Mouse (Mus musculus) midbrain, embryonic 13.5 days (tissue): ENCODE results near the gene Chmp2a. TPM values are rescaled to one million over a fixed set of nuclear protein-coding genes. Genes with fewer than 3 reads are reported as not detected.
"Not testable (repeated sequence)": the region's sequence is repeated elsewhere in the genome, so short reads cannot be mapped to it uniquely, and the experiment has no call there.

Source experiments
- ATAC-seq: fragments of 200-750 bp; cut with Nextera tagmentation; 2 replicates; pipeline ENCODE4 v1.8.0; 2017; ENCODE audit warnings: mild to moderate bottlenecking, moderate TSS enrichment, moderate library complexity
- H3K27ac ChIP-seq: fragments of 300-500 bp; sonication (generic); 2 replicates; pipeline ENCODE4 v1.5.1; 2015; ENCODE audit warnings: inconsistent platforms, mild to moderate bottlenecking, moderate library complexity
- H3K27me3 ChIP-seq: fragments of 300-500 bp; sonication (generic); 2 replicates; pipeline ENCODE4 v1.6.1; 2015; ENCODE audit warnings: mild to moderate bottlenecking, inconsistent platforms
- H3K36me3 ChIP-seq: fragments of 300-500 bp; sonication (generic); 2 replicates; pipeline ENCODE4 v1.6.1; 2015; ENCODE audit warnings: mild to moderate bottlenecking, inconsistent platforms
- H3K4me1 ChIP-seq: fragments of 300-500 bp; sonication (generic); replicated peaks from 2 replicates; pipeline ENCODE4 v1.6.1; 2015; ENCODE audit warnings: inconsistent platforms
- H3K4me2 ChIP-seq: fragments of 300-500 bp; sonication (generic); replicated peaks from 2 replicates; pipeline ENCODE4 v1.6.1; 2015; ENCODE audit warnings: moderate library complexity, mild to moderate bottlenecking, inconsistent platforms
- H3K4me3 ChIP-seq: fragments of 300-500 bp; sonication (generic); replicated peaks from 2 replicates; pipeline ENCODE4 v1.5.1; 2015; ENCODE audit warnings: mild to moderate bottlenecking, inconsistent platforms
- H3K9ac ChIP-seq: fragments of 300-500 bp; sonication (generic); replicated peaks from 2 replicates; pipeline ENCODE4 v1.6.1; 2015; ENCODE audit warnings: mild to moderate bottlenecking, inconsistent platforms
- H3K9me3 ChIP-seq: fragments of 300-500 bp; sonication (generic); 2 replicates; pipeline ENCODE4 v1.6.1; 2016; ENCODE audit warnings: mild to moderate bottlenecking, inconsistent platforms
- WGBS: fragments of 180-500 bp; shearing (Covaris S2); methylation state at CpG from one replicate; pipeline ENCODE4 v1.1.7; 2015; 5-methylcytosine and 5-hydroxymethylcytosine counted together
- polyA plus RNA-seq: library from polyadenylated mRNA; unstranded; fragments of >200 nt; fragmentation: Nextera tagmentation; extraction: Ambion mirVana; gene quantifications from 2 replicates; pipeline ENCODE4 v1.2.1, GENCODE M21; 2015

Chmp2a gene
- 181 and 186 TPM in 2 replicates for polyA plus RNA-seq

DNA sequence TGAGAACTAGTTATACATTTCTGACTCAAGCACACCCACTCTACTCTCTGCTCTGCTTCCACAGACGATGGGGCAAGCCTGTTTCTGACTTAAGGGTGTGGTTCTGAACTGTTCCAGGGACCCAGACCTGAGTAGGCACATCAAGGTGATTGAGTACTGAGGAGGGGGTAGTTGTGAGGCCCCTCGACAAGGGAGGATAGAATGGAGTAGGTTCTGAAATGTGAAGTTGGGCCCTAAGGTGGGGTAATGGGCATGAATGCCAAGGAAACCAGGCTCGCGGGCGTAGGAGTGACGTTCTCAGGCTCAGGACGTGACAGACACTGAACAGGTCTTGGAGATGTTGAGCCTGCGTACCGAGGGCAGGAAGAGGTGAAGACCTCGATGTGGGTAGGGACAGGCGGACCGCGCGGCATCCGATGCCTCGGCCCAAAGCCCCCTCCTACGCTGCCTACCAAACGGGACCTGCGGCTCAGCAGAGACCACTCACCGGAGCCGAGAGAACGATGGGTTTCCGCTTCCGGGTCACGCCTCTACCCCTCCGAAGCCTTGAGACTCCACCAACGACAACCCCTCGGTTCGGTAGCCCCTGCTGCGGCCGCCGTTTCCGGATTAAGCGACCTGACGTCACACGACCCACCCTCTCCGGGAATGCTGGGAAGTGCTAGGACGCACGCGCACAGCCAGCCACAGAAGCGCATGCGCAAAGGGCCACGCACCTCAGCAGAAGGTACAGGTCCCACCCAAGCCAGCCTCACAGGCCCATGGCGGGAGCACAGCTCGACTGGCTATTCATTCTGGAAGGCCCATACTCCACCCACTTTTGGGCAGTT, at the start of gene Chmp2a:
Gene Chmp2a, minus strand, starts transcription at position 660 of the 830 bp plus-strand sequence.
- H3K9ac ChIP-seq: peak within 1 kb of the TSS; percentile 83
- H3K4me1 ChIP-seq: peaks cover 49% of the 10 kb centered on the region
- under 1% methylated on average over 45 of the region's 45 CpGs for WGBS
- peak; percentile 83 for ATAC-seq
- peak within 1 kb of the TSS; percentile 61 for H3K4me3 ChIP-seq
- H3K9me3 ChIP-seq: no peaks in the 10 kb centered on the region
- H3K36me3 ChIP-seq: peaks cover 54% of the 10 kb centered on the region
- H3K27me3 ChIP-seq: no peaks in the 10 kb centered on the region
- peak within 1 kb of the TSS; percentile 94 for H3K27ac ChIP-seq
- peak within 1 kb of the TSS; percentile 91 for H3K4me2 ChIP-seq

DNA sequence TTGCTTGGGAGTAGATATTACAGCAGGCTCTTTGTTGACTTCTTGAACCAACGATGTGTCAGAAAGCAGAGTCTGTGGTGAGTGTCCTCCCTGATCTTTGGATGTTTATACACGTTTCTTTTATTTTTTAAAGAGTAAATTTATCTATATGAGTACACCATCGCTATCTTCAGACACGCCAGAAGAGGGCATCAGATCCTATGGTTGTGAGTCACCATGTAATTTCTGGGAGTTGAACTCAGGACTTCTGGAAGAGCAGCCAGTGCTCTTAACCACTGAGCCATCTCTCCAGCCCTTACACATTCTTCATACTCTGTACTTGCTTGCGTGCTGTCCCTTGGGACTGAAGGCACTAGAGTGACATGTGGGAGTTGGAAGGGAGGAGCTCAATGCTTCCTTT, 37.7 kb upstream of the Chmp2a start:
- H3K4me3 ChIP-seq: no peak overlapping the region
- no peak overlapping the region for H3K4me2 ChIP-seq
- no peak for ATAC-seq
- H3K27ac ChIP-seq: no peak overlapping the region
- 62% methylated on average over 5 of the region's 5 CpGs for WGBS
- no peaks in the 10 kb centered on the region for H3K27me3 ChIP-seq
- no peak overlapping the region for H3K9ac ChIP-seq
- no peaks in the 10 kb centered on the region for H3K4me1 ChIP-seq
- H3K36me3 ChIP-seq: no peaks in the 10 kb centered on the region
- no peaks in the 10 kb centered on the region for H3K9me3 ChIP-seq

DNA sequence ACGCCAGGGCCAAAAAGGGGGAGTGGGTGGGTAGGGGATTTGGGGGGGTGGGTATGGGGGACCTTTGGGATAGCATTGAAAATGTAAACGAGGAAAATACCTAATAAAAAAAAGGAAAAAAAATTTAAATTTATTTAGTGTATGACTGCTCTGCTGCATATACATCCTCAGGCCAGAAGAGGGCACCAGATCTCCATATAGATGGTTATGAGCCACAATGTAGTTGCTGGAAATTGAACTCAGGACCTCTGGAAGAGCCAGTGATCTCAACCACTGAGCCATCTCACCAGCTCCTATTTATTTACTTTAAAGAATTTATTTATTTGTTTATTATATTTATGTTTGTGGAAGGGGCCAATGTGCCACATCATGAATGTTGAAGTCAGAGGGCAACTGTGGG, 28.8 kb upstream of the Chmp2a start:
- H3K4me3 ChIP-seq, H3K9ac ChIP-seq, H3K4me1 ChIP-seq, H3K9me3 ChIP-seq, H3K27me3 ChIP-seq, H3K36me3 ChIP-seq, H3K4me2 ChIP-seq, H3K27ac ChIP-seq, ATAC-seq: not testable (repeated sequence)
- WGBS: 41% methylated on average over 2 of the region's 2 CpGs

DNA sequence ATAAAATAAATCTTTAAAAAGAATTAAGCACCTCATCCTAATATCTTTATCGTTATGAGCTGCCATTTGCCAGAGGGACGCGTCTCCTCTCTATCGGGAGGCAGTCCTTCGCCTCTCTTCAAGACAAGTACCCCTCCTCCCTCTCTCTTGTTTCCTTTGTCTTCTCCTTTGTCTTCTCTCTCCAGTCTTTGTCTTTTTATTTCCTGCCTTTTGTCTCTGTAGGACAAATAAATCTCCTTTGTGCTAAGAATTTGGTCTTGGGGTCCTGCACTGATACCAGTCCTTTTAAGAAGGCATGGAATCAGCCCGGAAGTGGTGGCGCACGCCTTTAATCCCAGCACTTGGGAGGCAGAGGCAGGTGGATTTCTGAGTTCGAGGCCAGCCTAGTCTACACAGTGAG, 24.9 kb upstream of the Chmp2a start:
- H3K4me3 ChIP-seq: no peak overlapping the region
- H3K36me3 ChIP-seq: no peaks in the 10 kb centered on the region
- H3K9me3 ChIP-seq: no peaks in the 10 kb centered on the region
- 85% methylated on average over 9 of the region's 9 CpGs for WGBS
- H3K4me1 ChIP-seq: no peaks in the 10 kb centered on the region
- no peak overlapping the region for H3K4me2 ChIP-seq
- ATAC-seq: no peak
- H3K27me3 ChIP-seq: no peaks in the 10 kb centered on the region
- H3K27ac ChIP-seq: no peak overlapping the region
- no peak overlapping the region for H3K9ac ChIP-seq

DNA sequence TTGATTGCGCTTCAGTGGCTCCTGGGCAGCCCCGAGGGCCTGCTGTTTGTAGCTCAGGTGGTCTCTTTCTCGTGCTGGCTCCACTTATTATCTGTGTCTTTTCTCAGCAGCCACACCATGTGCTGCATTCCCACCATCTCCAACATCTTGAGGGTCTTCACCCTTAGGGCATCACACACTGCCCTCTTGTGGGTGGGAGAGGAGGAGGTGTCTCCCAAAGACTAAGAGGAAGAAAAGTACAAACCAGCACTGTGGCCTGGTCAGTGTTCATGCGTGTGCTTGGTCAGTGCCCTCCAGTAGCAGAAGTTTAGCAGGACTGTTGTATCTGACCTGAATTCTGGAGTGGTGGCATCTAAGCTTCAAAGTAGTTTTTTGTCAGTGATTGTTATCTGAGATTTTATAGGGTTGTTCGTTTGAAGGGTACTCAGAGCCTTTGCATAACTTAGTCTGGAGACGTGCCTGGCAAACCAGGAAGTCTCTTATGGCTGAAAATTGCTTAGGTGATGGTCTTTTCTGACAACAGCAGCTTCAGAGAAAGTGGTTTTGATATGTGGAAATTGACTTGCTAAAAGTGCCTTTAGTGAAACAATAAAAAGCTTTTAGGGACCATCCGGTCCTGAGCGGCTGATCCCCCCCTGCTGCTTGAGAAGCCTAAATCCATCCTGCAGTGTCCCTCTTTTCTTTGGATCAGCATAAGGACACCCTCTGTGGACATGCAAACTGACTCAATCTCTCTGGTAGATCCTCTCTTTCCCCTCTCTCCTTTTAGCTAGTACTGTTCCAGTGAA, 22.5 kb upstream of the Chmp2a start:
- no peak overlapping the region for H3K9ac ChIP-seq
- no peaks in the 10 kb centered on the region for H3K36me3 ChIP-seq
- H3K4me1 ChIP-seq: peaks cover 7% of the 10 kb centered on the region
- no peak overlapping the region for H3K27ac ChIP-seq
- no peaks in the 10 kb centered on the region for H3K27me3 ChIP-seq
- H3K4me2 ChIP-seq: no peak overlapping the region
- no peak for ATAC-seq
- H3K4me3 ChIP-seq: no peak overlapping the region
- H3K9me3 ChIP-seq: no peaks in the 10 kb centered on the region
- WGBS: 51% methylated on average over 8 of the region's 8 CpGs

DNA sequence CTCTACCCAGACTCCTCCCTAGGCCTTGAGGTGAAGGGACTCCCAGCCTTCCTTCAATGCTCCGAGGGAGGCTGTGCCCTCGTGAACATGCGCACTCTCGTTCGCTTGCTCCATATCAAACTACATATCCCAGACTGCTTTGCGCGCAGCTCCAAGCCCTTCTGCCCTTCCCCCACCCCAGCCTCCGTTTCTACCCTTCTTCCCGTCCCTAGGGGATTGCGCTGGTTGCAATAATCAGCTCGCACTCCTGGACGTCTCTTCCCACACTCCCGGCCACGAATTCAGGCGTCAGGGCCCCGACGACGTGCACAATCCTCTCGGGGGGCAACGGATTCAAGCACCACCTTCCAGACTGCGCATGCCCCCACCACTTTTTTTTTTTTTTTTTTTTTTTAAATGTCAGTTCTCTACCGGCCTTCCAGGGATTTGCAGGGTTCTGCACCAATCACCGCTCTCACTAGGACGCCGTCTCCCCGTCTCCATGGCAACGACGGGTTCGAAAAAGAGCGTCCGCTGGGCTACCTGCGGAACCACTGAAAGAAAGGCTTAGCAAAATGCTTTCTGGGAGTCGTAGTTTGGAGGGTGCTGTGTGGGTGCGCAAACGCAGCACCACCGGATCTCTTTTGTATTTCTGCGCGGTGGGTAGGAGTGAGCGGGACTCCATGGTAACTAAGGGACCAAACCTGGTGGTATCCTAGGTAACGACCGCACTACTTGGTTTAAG, 19.8 kb upstream of the Chmp2a start, which contains the start of gene Mzf1:
Gene Mzf1, minus strand, starts transcription at position 478 of the 724 bp plus-strand sequence.
- no peaks in the 10 kb centered on the region for H3K9me3 ChIP-seq
- H3K4me3 ChIP-seq: peak within 1 kb of the TSS; percentile 58
- WGBS: under 1% methylated on average over 41 of the region's 41 CpGs
- no peaks in the 10 kb centered on the region for H3K27me3 ChIP-seq
- H3K4me1 ChIP-seq: peaks cover 7% of the 10 kb centered on the region
- H3K9ac ChIP-seq: peak within 1 kb of the TSS; percentile 71
- peak within 1 kb of the TSS; percentile 97 for H3K27ac ChIP-seq
- peak within 1 kb of the TSS; percentile 54 for H3K4me2 ChIP-seq
- peaks cover 4% of the 10 kb centered on the region; the same call in 1 of the 2 replicates for H3K36me3 ChIP-seq
- ATAC-seq: peak; percentile 96

DNA sequence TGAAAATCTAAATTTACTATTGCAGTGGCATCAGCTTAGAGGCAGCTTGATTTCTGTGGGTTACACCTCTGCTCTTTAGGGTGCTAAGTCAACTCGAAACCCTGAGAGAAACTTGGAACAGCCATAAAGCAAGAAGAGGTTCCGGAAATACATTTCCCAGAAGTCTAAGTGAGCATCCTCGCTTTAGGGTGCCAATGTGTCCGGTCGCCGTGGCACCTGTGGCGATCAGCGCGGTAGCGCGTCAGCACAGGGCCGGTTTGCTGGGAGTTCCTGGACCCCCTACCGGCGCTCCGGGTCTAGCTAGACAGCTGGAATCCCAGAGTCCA, 19.3 kb upstream of the Chmp2a start:
- Histone ChIP-seq H3K27me3 (no peaks in the 10 kb centered on the region), H3K4me1 (peaks cover 7% of the 10 kb centered on the region), H3K27ac (peak overlapping the region; percentile 97), H3K4me3 (peak overlapping the region; percentile 58), H3K4me2 (peak overlapping the region; percentile 54), H3K9ac (peak overlapping the region; percentile 71), H3K9me3 (no peaks in the 10 kb centered on the region), H3K36me3 (peaks cover 4% of the 10 kb centered on the region; the same call in 1 of the 2 replicates)
- WGBS: 3% methylated on average over 15 of the region's 15 CpGs
- no peak for ATAC-seq

DNA sequence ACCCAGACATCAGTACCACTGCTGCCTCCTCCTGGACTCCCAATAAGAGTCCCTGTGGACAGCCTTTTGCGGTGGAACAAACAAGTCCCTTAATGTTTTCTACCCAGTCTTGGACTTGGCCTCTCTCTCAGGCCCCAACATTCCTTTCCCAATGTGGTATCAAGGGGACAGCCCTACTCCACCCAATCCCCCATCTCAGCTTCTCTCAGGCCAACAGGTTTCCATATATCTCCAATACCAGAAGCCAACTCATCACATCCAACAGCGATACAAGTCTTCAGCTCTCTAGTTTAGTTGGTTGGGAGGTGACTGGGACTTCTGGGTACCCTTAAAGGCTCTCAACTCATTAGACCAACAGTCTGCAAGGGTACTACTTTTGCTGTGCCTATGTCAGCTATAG, 18.9 kb upstream of the Chmp2a start:
- Histone ChIP-seq H3K36me3 (peaks cover 4% of the 10 kb centered on the region; the same call in 1 of the 2 replicates), H3K9ac (no peak overlapping the region), H3K4me3 (peak overlapping the region; percentile 58), H3K27me3 (no peaks in the 10 kb centered on the region), H3K27ac (no peak overlapping the region), H3K4me2 (peak overlapping the region; percentile 54), H3K9me3 (no peaks in the 10 kb centered on the region), H3K4me1 (peaks cover 7% of the 10 kb centered on the region)
- 84% methylated on average over 2 of the region's 2 CpGs for WGBS
- ATAC-seq: 0 out of 2 replicates have a peak, but pooled peaks have one; percentile 0

DNA sequence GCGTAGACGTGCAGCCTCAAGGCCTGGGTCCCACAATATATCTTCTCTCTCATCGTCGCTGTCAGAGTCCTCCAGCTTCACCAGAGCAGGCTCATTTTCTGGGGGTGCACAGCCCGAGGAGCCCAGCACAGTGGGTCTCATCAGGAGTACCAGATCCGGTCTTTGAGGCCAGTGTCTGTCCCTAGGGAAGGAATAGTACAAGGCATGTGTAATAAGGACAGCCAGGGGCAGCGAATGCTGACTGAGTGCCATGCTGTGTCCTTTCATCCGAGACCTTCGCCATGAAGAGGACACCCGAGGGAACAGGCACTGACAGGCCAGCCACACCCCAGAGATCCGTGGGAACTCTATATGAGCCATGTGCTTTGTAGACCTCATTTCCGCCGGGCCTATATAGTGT, 18.4 kb upstream of the Chmp2a start:
- no peak overlapping the region for H3K4me2 ChIP-seq
- peaks cover 7% of the 10 kb centered on the region for H3K4me1 ChIP-seq
- ATAC-seq: no peak
- 89% methylated on average over 13 of the region's 13 CpGs for WGBS
- no peak overlapping the region for H3K9ac ChIP-seq
- H3K9me3 ChIP-seq: no peaks in the 10 kb centered on the region
- H3K27ac ChIP-seq: no peak overlapping the region
- H3K27me3 ChIP-seq: no peaks in the 10 kb centered on the region
- no peak overlapping the region for H3K4me3 ChIP-seq
- peaks cover 4% of the 10 kb centered on the region; the same call in 1 of the 2 replicates for H3K36me3 ChIP-seq

DNA sequence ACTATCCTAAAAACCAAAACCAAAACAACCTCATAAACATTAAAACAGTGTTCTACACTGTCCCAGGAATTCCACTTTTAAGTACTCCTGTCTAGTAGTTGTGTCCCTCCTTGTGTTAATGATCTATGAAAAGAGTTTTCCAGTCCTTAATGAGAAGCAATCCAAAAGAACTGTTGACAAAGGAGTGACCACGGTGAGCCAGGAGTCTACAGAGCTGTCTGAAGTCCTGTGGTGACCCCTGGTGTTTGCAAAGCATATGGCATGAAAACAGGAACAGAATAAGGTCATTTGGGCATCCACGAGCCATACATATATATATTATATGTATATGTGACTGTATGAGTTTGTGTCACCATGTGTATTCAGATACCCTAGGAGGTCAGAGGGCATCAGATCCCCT, 11.5 kb upstream of the Chmp2a start:
- ATAC-seq: peak; percentile 47

DNA sequence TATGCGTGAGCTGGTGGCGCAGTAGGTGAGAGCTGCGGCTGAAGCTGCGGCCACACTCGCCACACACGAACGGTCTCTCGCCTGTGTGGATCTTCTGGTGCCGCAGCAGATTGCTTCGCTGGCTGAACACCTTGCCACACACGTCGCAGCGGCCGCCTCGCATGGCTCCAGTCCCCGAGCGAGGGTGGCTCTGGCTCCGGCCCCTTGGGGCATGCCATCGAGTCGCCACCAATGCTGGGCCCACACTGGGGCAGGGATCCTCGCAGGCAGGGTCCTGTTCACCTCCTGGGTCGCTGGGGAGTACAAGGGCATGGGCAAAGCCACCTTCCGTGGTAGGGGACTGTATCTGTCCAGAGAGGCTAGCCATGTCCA, 9.6 kb upstream of the Chmp2a start:
- Histone ChIP-seq H3K4me2 (peak overlapping the region; percentile 91), H3K9ac (peak overlapping the region; percentile 83), H3K36me3 (no peaks in the 10 kb centered on the region), H3K27me3 (peaks cover 51% of the 10 kb centered on the region), H3K4me1 (peaks cover 20% of the 10 kb centered on the region), H3K4me3 (peak overlapping the region; percentile 51), H3K27ac (peak overlapping the region; percentile 68), H3K9me3 (no peaks in the 10 kb centered on the region)
- peak; percentile 43 for ATAC-seq
- WGBS: 3% methylated on average over 23 of the region's 23 CpGs

More for the DNA sequence above, 11.5 kb upstream of the Chmp2a start:
- peaks cover 17% of the 10 kb centered on the region for H3K4me1 ChIP-seq
- no peaks in the 10 kb centered on the region for H3K9me3 ChIP-seq
- no peak overlapping the region for H3K27ac ChIP-seq
- H3K4me2 ChIP-seq: no peak overlapping the region
- no peak overlapping the region for H3K4me3 ChIP-seq
- H3K27me3 ChIP-seq: peaks cover 47% of the 10 kb centered on the region
- no peaks in the 10 kb centered on the region for H3K36me3 ChIP-seq
- WGBS: 7% methylated on average over 2 of the region's 2 CpGs
- H3K9ac ChIP-seq: no peak overlapping the region
